Mouse (Mus musculus): ENCODE measurements at regions not wholly inside any gene's neighbourhood (a gene's known extent, or its start where the extent isn't known, plus 50 kb on each side); places are given as distances from the start of the nearest gene placed in this dataset.
A peak's percentile ranks its signal among the peaks of the same experiment; 100 is the strongest.

GRCm38 (mm10) chr13:52738095-52738660 lies 155.2 kb downstream of the Syk start:
- H3K4me1 ChIP-seq (replicated peaks), result peaks cover 8% of the 10 kb centered on the region
- no peak for ATAC-seq (ENCODE audit: insufficient number of reproducible peaks, low FRiP score)
- no peaks in the 10 kb centered on the region for H3K9me3 ChIP-seq (replicated peaks)
- no peaks in the 10 kb centered on the region for H3K27me3 ChIP-seq (replicated peaks)
- H3K4me3 ChIP-seq, result no peak overlapping the region
- H3K4me2 ChIP-seq, result no peak overlapping the region
- H3K27ac ChIP-seq (ENCODE audit: poor library complexity, severe bottlenecking), result no peak overlapping the region
- no peak overlapping the region for H3K9ac ChIP-seq
- WGBS, result 71% methylated on average over 9 of the region's 9 CpGs
- no peaks in the 10 kb centered on the region for H3K36me3 ChIP-seq

- Histone ChIP-seq H3K36me3 (no peaks in the 10 kb centered on the region), H3K9me3 (replicated peaks) (no peaks in the 10 kb centered on the region), H3K27ac (ENCODE audit: poor library complexity, severe bottlenecking) (no peak overlapping the region), H3K4me3 (no peak overlapping the region), H3K9ac (no peak overlapping the region), H3K4me2 (no peak overlapping the region), H3K4me1 (replicated peaks) (peaks cover 5% of the 10 kb centered on the region), H3K27me3 (replicated peaks) (no peaks in the 10 kb centered on the region)
- ATAC-seq (ENCODE audit: insufficient number of reproducible peaks, low FRiP score), result no peak
- WGBS, result 80% methylated on average over 4 of the region's 4 CpGs
Measured at GRCm38 (mm10) chr13:52741371-52741770, 158.4 kb downstream of the Syk start.

GRCm38 (mm10) chr13:52756005-52756404 lies 173.0 kb downstream of the Syk start:
- Histone ChIP-seq H3K4me1 (replicated peaks) (peaks cover 11% of the 10 kb centered on the region), H3K9ac (no peak overlapping the region), H3K9me3 (replicated peaks) (no peaks in the 10 kb centered on the region), H3K4me2 (no peak overlapping the region), H3K4me3 (no peak overlapping the region), H3K27ac (ENCODE audit: poor library complexity, severe bottlenecking) (no peak overlapping the region), H3K27me3 (replicated peaks) (0 out of 2 replicates have a peak, but pooled peaks cover 7% of the 10 kb centered on the region), H3K36me3 (no peaks in the 10 kb centered on the region)
- 46% methylated on average over 10 of the region's 10 CpGs for WGBS
- peak; percentile 33; the same call in 1 of the 2 replicates for ATAC-seq (ENCODE audit: insufficient number of reproducible peaks, low FRiP score)

GRCm38 (mm10) chr13:52765508-52766181 lies 163.8 kb downstream of the Auh start:
- WGBS, result 20% methylated on average over 13 of the region's 13 CpGs
- Histone ChIP-seq H3K36me3 (no peaks in the 10 kb centered on the region), H3K4me2 (peak overlapping the region; percentile 1; the same call in 1 of the 2 replicates), H3K4me3 (no peak overlapping the region), H3K9ac (peak overlapping the region; percentile 27; the same call in 1 of the 2 replicates), H3K9me3 (replicated peaks) (no peaks in the 10 kb centered on the region), H3K27me3 (replicated peaks) (no peaks in the 10 kb centered on the region), H3K27ac (ENCODE audit: poor library complexity, severe bottlenecking) (peak overlapping the region; percentile 76), H3K4me1 (replicated peaks) (peaks cover 37% of the 10 kb centered on the region)
- peak; percentile 60 for ATAC-seq (ENCODE audit: insufficient number of reproducible peaks, low FRiP score)

GRCm38 (mm10) chr13:52766236-52766635 lies 163.2 kb downstream of the Auh start:
- Histone ChIP-seq H3K9ac (0 out of 2 replicates have a peak overlapping the region, but pooled peaks have one; percentile 1), H3K4me2 (peak overlapping the region; percentile 1; the same call in 1 of the 2 replicates), H3K27ac (ENCODE audit: poor library complexity, severe bottlenecking) (peak overlapping the region; percentile 76), H3K27me3 (replicated peaks) (no peaks in the 10 kb centered on the region), H3K9me3 (replicated peaks) (no peaks in the 10 kb centered on the region), H3K4me1 (replicated peaks) (peaks cover 37% of the 10 kb centered on the region), H3K36me3 (no peaks in the 10 kb centered on the region), H3K4me3 (no peak overlapping the region)
- ATAC-seq (ENCODE audit: insufficient number of reproducible peaks, low FRiP score), result no peak
- 66% methylated on average over 2 of the region's 2 CpGs for WGBS

GRCm38 (mm10) chr13:52769956-52770355 lies 159.5 kb downstream of the Auh start:
- no peaks in the 10 kb centered on the region for H3K9me3 ChIP-seq (replicated peaks)
- no peak overlapping the region for H3K27ac ChIP-seq (ENCODE audit: poor library complexity, severe bottlenecking)
- H3K27me3 ChIP-seq (replicated peaks), result no peaks in the 10 kb centered on the region
- 50% methylated on average over 8 of the region's 8 CpGs for WGBS
- no peak overlapping the region for H3K9ac ChIP-seq
- no peak for ATAC-seq (ENCODE audit: insufficient number of reproducible peaks, low FRiP score)
- no peak overlapping the region for H3K4me2 ChIP-seq
- H3K4me1 ChIP-seq (replicated peaks), result peaks cover 32% of the 10 kb centered on the region
- H3K4me3 ChIP-seq, result no peak overlapping the region
- H3K36me3 ChIP-seq, result no peaks in the 10 kb centered on the region

GRCm38 (mm10) chr13:52771518-52771917 lies 158.0 kb downstream of the Auh start:
- H3K4me2 ChIP-seq, result no peak overlapping the region
- 89% methylated on average over 3 of the region's 3 CpGs for whole genome bisulfite sequencing
- no peak for ATAC-seq (ENCODE audit: insufficient number of reproducible peaks, low FRiP score)

GRCm38 (mm10) chr13:52772081-52772480 lies 157.4 kb downstream of the Auh start:
- Histone ChIP-seq H3K27me3 (replicated peaks) (no peaks in the 10 kb centered on the region), H3K36me3 (no peaks in the 10 kb centered on the region), H3K4me2 (no peak overlapping the region), H3K9me3 (replicated peaks) (no peaks in the 10 kb centered on the region), H3K9ac (no peak overlapping the region), H3K4me3 (no peak overlapping the region), H3K4me1 (replicated peaks) (peaks cover 17% of the 10 kb centered on the region; the same call in 1 of the 2 replicates), H3K27ac (ENCODE audit: poor library complexity, severe bottlenecking) (no peak overlapping the region)
- ATAC-seq (ENCODE audit: insufficient number of reproducible peaks, low FRiP score), result no peak
- WGBS, result 74% methylated on average over 4 of the region's 4 CpGs

More at GRCm38 (mm10) chr13:52771518-52771917, 158.0 kb downstream of the Auh start:
- H3K4me1 ChIP-seq (replicated peaks), result peaks cover 19% of the 10 kb centered on the region
- H3K27ac ChIP-seq (ENCODE audit: poor library complexity, severe bottlenecking), result no peak overlapping the region
- no peak overlapping the region for H3K9ac ChIP-seq
- no peaks in the 10 kb centered on the region for H3K9me3 ChIP-seq (replicated peaks)
- H3K4me3 ChIP-seq, result no peak overlapping the region
- H3K36me3 ChIP-seq, result no peaks in the 10 kb centered on the region
- H3K27me3 ChIP-seq (replicated peaks), result no peaks in the 10 kb centered on the region

GRCm38 (mm10) chr13:52777396-52778034 lies 152.0 kb downstream of the Auh start:
- Histone ChIP-seq H3K9ac (no peak overlapping the region), H3K27ac (ENCODE audit: poor library complexity, severe bottlenecking) (no peak overlapping the region), H3K27me3 (replicated peaks) (no peaks in the 10 kb centered on the region), H3K4me3 (no peak overlapping the region), H3K4me1 (replicated peaks) (peaks cover 15% of the 10 kb centered on the region), H3K36me3 (no peaks in the 10 kb centered on the region), H3K9me3 (replicated peaks) (no peaks in the 10 kb centered on the region), H3K4me2 (no peak overlapping the region)
- WGBS, result 64% methylated on average over 6 of the region's 6 CpGs
- ATAC-seq (ENCODE audit: insufficient number of reproducible peaks, low FRiP score), result 0 out of 2 replicates have a peak, but pooled peaks have one; percentile 18

GRCm38 (mm10) chr13:52778848-52779247 lies 150.6 kb downstream of the Auh start:
- no peak for ATAC-seq (ENCODE audit: insufficient number of reproducible peaks, low FRiP score)
- no peaks in the 10 kb centered on the region for H3K36me3 ChIP-seq
- H3K9me3 ChIP-seq (replicated peaks), result no peaks in the 10 kb centered on the region
- no peak overlapping the region for H3K9ac ChIP-seq
- H3K4me2 ChIP-seq, result no peak overlapping the region
- peaks cover 15% of the 10 kb centered on the region for H3K4me1 ChIP-seq (replicated peaks)
- no peak overlapping the region for H3K27ac ChIP-seq (ENCODE audit: poor library complexity, severe bottlenecking)
- H3K27me3 ChIP-seq (replicated peaks), result no peaks in the 10 kb centered on the region
- no peak overlapping the region for H3K4me3 ChIP-seq
- WGBS, result 35% methylated on average over 4 of the region's 4 CpGs
